In the genomic region with DNA sequence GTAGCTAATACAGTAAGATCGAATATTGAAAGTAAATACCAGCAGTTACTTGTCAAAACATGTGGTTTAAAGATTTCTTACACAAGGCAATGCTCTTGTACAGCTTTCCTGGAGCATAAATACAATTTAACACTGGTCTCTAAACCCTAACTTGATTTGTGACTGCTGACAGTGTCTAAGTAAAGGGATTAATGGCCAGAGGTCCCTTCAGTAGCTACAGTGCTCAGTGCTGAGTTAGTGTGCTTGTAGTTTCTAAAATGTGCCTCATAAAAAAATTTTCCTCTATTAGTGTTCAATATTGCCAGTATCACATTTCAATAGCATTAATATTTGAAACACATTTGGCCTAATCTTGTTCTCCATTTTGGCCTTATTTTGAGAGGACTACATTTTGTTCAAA, we compare ENCODE assay signal across 15 mouse cellular contexts.
"Had no signal": no experiment of that assay in that cellular context is flagged by ENCODE, and none has a peak within 500 bp of the region (broad histone marks: within the 10 kb centered on the region; RNA-seq: fewer than 3 reads in every experiment).

No protein-coding gene starts in this region.

- H3K9me3 ChIP-seq: neural tube, embryonic 15.5 days; stomach, embryonic 15.5 days had no signal

- H3K27me3 ChIP-seq: neural tube, embryonic 15.5 days; stomach, embryonic 15.5 days had no signal

- H3K4me1 ChIP-seq: neural tube, embryonic 15.5 days; stomach, embryonic 15.5 days had no signal

- H3K27ac ChIP-seq: neural tube, embryonic 15.5 days; stomach, embryonic 15.5 days; stomach, postnatal 0 days had no signal

- DNase-seq: retina, postnatal 1 day; right cerebral cortex, adult 18-20 months; right cerebral cortex, postnatal 14 days; right cerebral cortex, postnatal 25 days; right cerebral cortex, postnatal 4 days; spleen, adult 18-20 months; thymus, adult 18-20 months; thymus, adult 2 months; thymus, postnatal 14 days; thymus, postnatal 25 days; thymus, postnatal 36 days; thymus, postnatal 4 days had no signal

- H3K4me3 ChIP-seq: neural tube, embryonic 15.5 days; stomach, embryonic 15.5 days had no signal

- H3K4me2 ChIP-seq: neural tube, embryonic 15.5 days; stomach, embryonic 15.5 days had no signal

- H3K9ac ChIP-seq: neural tube, embryonic 15.5 days; stomach, embryonic 15.5 days had no signal

- H3K36me3 ChIP-seq: neural tube, embryonic 15.5 days; stomach, embryonic 15.5 days had no signal
